Mouse (Mus musculus): ENCODE results near the gene Gm20388. TPM values are rescaled to one million over a fixed set of nuclear protein-coding genes. Genes with fewer than 3 reads are reported as not detected.
A peak's percentile ranks its signal among the peaks of the same experiment; 100 is the strongest.

Gene Gm20388
- total and polyA plus RNA-seq, 2 experiments from 2014 or later = 17.3 TPM; not detected in 1

GRCm38 (mm10) chr8:121228892-121229291, 1318.3 kb downstream of the Gm20388 start:
- DNase-seq (ENCODE audit: low spot score) (no peak), ATAC-seq (ENCODE audit: insufficient read depth, low read depth) (no peak)
- no peaks in the 10 kb centered on the region for H3K36me3 ChIP-seq (replicated peaks; ENCODE audit: control insufficient read depth, insufficient read depth, low read length)
- H3K9ac ChIP-seq (replicated peaks; ENCODE audit: low read depth, low read length) = no peak overlapping the region
- no peak overlapping the region for H3K27ac ChIP-seq (ENCODE audit: low read depth)
- no peaks in the 10 kb centered on the region for H3K9me3 ChIP-seq (replicated peaks; ENCODE audit: control insufficient read depth, low read length)
- no peaks in the 10 kb centered on the region; the same call in 1 of the 2 replicates for H3K4me1 ChIP-seq (ENCODE audit: control insufficient read depth, insufficient read depth)
- H3K4me3 ChIP-seq (ENCODE audit: low read depth, low read length) = no peak overlapping the region
- TF ChIP-seq CTCF (IDR thresholded peaks at IDR 0.05; ENCODE audit: low read depth) (peak; percentile 42), EP300 (IDR thresholded peaks at IDR 0.05; ENCODE audit: low read depth) (no peak)
- no peak overlapping the region for H3K4me2 ChIP-seq (ENCODE audit: low read depth, low read length)
- no peaks in the 10 kb centered on the region; the same call in 1 of the 2 replicates for H3K27me3 ChIP-seq (ENCODE audit: control insufficient read depth, insufficient read depth, low read length)
- WGBS = 63% methylated on average over 3 of the region's 3 CpGs

- no peak overlapping the region for H3K27ac ChIP-seq (ENCODE audit: low read depth)
- H3K4me2 ChIP-seq (ENCODE audit: low read depth, low read length) = no peak overlapping the region
- 27% methylated on average over 7 of the region's 7 CpGs for WGBS
- H3K9me3 ChIP-seq (replicated peaks; ENCODE audit: control insufficient read depth, low read length) = no peaks in the 10 kb centered on the region
- no peak for ATAC-seq (ENCODE audit: insufficient read depth, low read depth)
- H3K27me3 ChIP-seq (ENCODE audit: control insufficient read depth, insufficient read depth, low read length) = no peaks in the 10 kb centered on the region; the same call in 1 of the 2 replicates
- H3K4me1 ChIP-seq (ENCODE audit: control insufficient read depth, insufficient read depth) = no peaks in the 10 kb centered on the region; the same call in 1 of the 2 replicates
- DNase-seq (ENCODE audit: low spot score) = no peak
- TF ChIP-seq CTCF (IDR thresholded peaks at IDR 0.05; ENCODE audit: low read depth) (no peak), EP300 (IDR thresholded peaks at IDR 0.05; ENCODE audit: low read depth) (no peak)
- H3K9ac ChIP-seq (replicated peaks; ENCODE audit: low read depth, low read length) = no peak overlapping the region
- no peak overlapping the region for H3K4me3 ChIP-seq (ENCODE audit: low read depth, low read length)
- no peaks in the 10 kb centered on the region for H3K36me3 ChIP-seq (replicated peaks; ENCODE audit: control insufficient read depth, insufficient read depth, low read length)
Measured at GRCm38 (mm10) chr8:121229550-121229949, 1318.9 kb downstream of the Gm20388 start.

- Histone ChIP-seq H3K36me3 (replicated peaks; ENCODE audit: control insufficient read depth, insufficient read depth, low read length) (no peaks in the 10 kb centered on the region), H3K27ac (ENCODE audit: low read depth) (no peak overlapping the region), H3K27me3 (ENCODE audit: control insufficient read depth, insufficient read depth, low read length) (no peaks in the 10 kb centered on the region), H3K4me2 (ENCODE audit: low read depth, low read length) (no peak overlapping the region), H3K9me3 (replicated peaks; ENCODE audit: control insufficient read depth, low read length) (no peaks in the 10 kb centered on the region), H3K9ac (replicated peaks; ENCODE audit: low read depth, low read length) (no peak overlapping the region), H3K4me3 (ENCODE audit: low read depth, low read length) (no peak overlapping the region), H3K4me1 (ENCODE audit: control insufficient read depth, insufficient read depth) (no peaks in the 10 kb centered on the region; the same call in 1 of the 2 replicates)
- TF ChIP-seq EP300 (IDR thresholded peaks at IDR 0.05; ENCODE audit: low read depth) = no peak
- no peak for TF ChIP-seq CTCF (IDR thresholded peaks at IDR 0.05; ENCODE audit: low read depth)
- WGBS = 51% methylated on average over 4 of the region's 4 CpGs
- ATAC-seq (ENCODE audit: insufficient read depth, low read depth) = no peak
- no peak for DNase-seq (ENCODE audit: low spot score)
Measured at GRCm38 (mm10) chr8:121233196-121233595, 1322.6 kb downstream of the Gm20388 start.

- H3K27me3 ChIP-seq (ENCODE audit: control insufficient read depth, insufficient read depth, low read length) = no peaks in the 10 kb centered on the region
- WGBS = 69% methylated on average over 7 of the region's 7 CpGs
- no peak for ATAC-seq (ENCODE audit: insufficient read depth, low read depth)
Measured at GRCm38 (mm10) chr8:121234915-121235314, 1324.3 kb downstream of the Gm20388 start.

GRCm38 (mm10) chr8:121239640-121240039, 1329.0 kb downstream of the Gm20388 start:
- DNase-seq (ENCODE audit: low spot score) (no peak), ATAC-seq (ENCODE audit: insufficient read depth, low read depth) (no peak)
- Histone ChIP-seq H3K4me1 (ENCODE audit: control insufficient read depth, insufficient read depth) (peaks cover 13% of the 10 kb centered on the region), H3K27me3 (ENCODE audit: control insufficient read depth, insufficient read depth, low read length) (no peaks in the 10 kb centered on the region), H3K36me3 (replicated peaks; ENCODE audit: control insufficient read depth, insufficient read depth, low read length) (no peaks in the 10 kb centered on the region), H3K9ac (replicated peaks; ENCODE audit: low read depth, low read length) (no peak overlapping the region), H3K4me3 (ENCODE audit: low read depth, low read length) (no peak overlapping the region), H3K9me3 (replicated peaks; ENCODE audit: control insufficient read depth, low read length) (no peaks in the 10 kb centered on the region), H3K27ac (ENCODE audit: low read depth) (peak overlapping the region; percentile 3; the same call in 1 of the 2 replicates), H3K4me2 (ENCODE audit: low read depth, low read length) (no peak overlapping the region)
- WGBS = 78% methylated on average over 6 of the region's 6 CpGs
- TF ChIP-seq CTCF (IDR thresholded peaks at IDR 0.05; ENCODE audit: low read depth) = no peak
- TF ChIP-seq EP300 (IDR thresholded peaks at IDR 0.05; ENCODE audit: low read depth) = no peak

More at GRCm38 (mm10) chr8:121234915-121235314, 1324.3 kb downstream of the Gm20388 start:
- Histone ChIP-seq H3K9ac (replicated peaks; ENCODE audit: low read depth, low read length) (no peak overlapping the region), H3K4me1 (ENCODE audit: control insufficient read depth, insufficient read depth) (no peaks in the 10 kb centered on the region), H3K36me3 (replicated peaks; ENCODE audit: control insufficient read depth, insufficient read depth, low read length) (no peaks in the 10 kb centered on the region), H3K4me3 (ENCODE audit: low read depth, low read length) (no peak overlapping the region), H3K4me2 (ENCODE audit: low read depth, low read length) (no peak overlapping the region), H3K9me3 (replicated peaks; ENCODE audit: control insufficient read depth, low read length) (no peaks in the 10 kb centered on the region), H3K27ac (ENCODE audit: low read depth) (no peak overlapping the region)
- TF ChIP-seq EP300 (IDR thresholded peaks at IDR 0.05; ENCODE audit: low read depth) (no peak), CTCF (IDR thresholded peaks at IDR 0.05; ENCODE audit: low read depth) (peak; percentile 50)
- DNase-seq (ENCODE audit: low spot score) = no peak
